Mouse (Mus musculus): ENCODE data around the gene Spsb2. TPM values are rescaled to one million over a fixed set of nuclear protein-coding genes. Genes with fewer than 3 reads are reported as not detected.

Spsb2 gene
- polyA plus RNA-seq, 1 experiment from 2014 or later, result 11.7 TPM

DNA sequence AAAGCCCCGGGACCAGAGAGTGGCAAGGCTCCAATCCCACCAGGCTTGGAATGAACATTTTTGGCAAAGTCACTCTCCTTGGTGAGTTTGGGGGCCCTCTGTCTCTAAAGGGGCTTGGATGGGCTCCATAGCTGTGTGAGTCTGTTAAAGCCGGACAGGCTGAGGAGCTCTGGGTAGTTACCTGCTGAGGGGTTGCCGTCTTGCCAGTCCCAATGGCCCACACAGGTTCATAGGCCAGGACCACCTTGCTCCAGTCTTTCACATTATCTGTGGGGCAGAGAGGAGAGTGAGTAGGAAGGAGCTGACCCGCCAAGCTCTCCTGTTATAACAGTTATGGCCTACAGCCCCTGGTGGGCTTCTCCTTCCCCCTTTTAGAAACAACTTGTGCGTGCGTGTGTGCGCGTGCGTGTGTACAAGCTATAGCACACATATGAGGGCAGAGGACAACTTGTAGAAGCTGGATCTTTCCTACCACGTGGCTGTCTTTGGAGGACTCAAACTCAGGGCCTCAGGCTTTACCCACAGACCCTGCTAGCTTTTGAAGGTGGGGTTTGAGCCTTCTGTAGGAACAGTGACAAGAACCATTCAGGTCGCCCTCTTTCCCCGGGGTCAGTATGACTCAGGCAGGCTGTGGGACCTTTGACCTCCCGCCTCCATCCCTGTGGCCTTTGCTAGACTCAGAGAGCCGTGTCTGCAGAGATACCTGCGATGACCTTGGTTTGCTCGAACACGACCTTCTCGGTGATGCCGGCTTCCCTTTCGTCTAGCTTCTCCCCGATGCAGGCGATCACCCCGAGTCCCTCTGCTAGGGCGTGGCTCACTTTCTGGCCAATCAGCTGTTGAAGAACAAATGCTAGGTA lies 3.5 kb downstream of the Spsb2 start:
- peaks cover 21% of the 10 kb centered on the region for H3K36me3 ChIP-seq
- H3K4me3 ChIP-seq (replicated peaks), result peak overlapping the region; percentile 68
- H3K9me3 ChIP-seq, result no peaks in the 10 kb centered on the region
- peaks cover 44% of the 10 kb centered on the region for H3K4me1 ChIP-seq
- H3K27me3 ChIP-seq (replicated peaks), result no peaks in the 10 kb centered on the region
- H3K9ac ChIP-seq, result peak overlapping the region; percentile 80; the same call in 1 of the 2 replicates
- peak overlapping the region; percentile 14; the same call in 1 of the 2 replicates for H3K27ac ChIP-seq
- 76% methylated on average over 24 of the region's 24 CpGs for WGBS
- ATAC-seq (ENCODE audit: insufficient read depth, low FRiP score, low read depth), result no peak
- peak overlapping the region; percentile 79 for H3K4me2 ChIP-seq

DNA sequence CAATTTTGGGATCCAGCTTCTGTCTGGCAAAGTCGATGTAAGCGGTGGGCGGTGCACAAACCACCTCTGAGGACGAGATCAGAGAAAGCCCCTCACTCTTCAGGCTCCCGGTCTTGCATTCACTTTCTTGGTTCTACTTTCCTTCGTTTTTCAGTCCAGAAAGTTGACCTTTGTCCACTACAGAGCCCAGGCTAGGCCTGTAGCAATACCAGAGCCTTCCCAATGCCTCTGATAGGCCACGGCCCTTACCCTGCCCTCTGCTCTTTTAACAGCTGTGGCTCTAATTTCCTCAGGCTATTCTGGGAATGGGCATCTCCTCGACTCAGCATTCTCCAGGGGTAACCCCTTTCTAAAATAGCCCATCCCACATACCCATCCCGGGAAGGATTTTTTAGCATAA lies 4.4 kb downstream of the Spsb2 start:
- peaks cover 30% of the 10 kb centered on the region for H3K36me3 ChIP-seq
- peak overlapping the region; percentile 68 for H3K4me3 ChIP-seq (replicated peaks)
- peak overlapping the region; percentile 79 for H3K4me2 ChIP-seq
- H3K9ac ChIP-seq, result peak overlapping the region; percentile 80
- peak overlapping the region; percentile 92 for H3K27ac ChIP-seq
- no peaks in the 10 kb centered on the region for H3K27me3 ChIP-seq (replicated peaks)
- peaks cover 43% of the 10 kb centered on the region for H3K4me1 ChIP-seq
- H3K9me3 ChIP-seq, result no peaks in the 10 kb centered on the region
- ATAC-seq (ENCODE audit: insufficient read depth, low FRiP score, low read depth), result no peak
- 19% methylated on average over 9 of the region's 9 CpGs for WGBS

GRCm38 (mm10) chr6:124813496-124813895 lies 5.0 kb downstream of the Spsb2 start:
- Histone ChIP-seq H3K9ac (peak overlapping the region; percentile 80), H3K4me1 (peaks cover 39% of the 10 kb centered on the region), H3K4me3 (replicated peaks) (peak overlapping the region; percentile 68), H3K27me3 (replicated peaks) (no peaks in the 10 kb centered on the region), H3K4me2 (peak overlapping the region; percentile 79), H3K27ac (peak overlapping the region; percentile 92), H3K9me3 (no peaks in the 10 kb centered on the region), H3K36me3 (peaks cover 37% of the 10 kb centered on the region)
- peak; percentile 59 for ATAC-seq (ENCODE audit: insufficient read depth, low FRiP score, low read depth)
- WGBS, result 0% methylated on average over 18 of the region's 18 CpGs

- H3K4me3 ChIP-seq (replicated peaks), result peak within 1 kb of the TSS; percentile 68
Observed at GRCm38 (mm10) chr6:124813933-124814332, 5.5 kb downstream of the Spsb2 start, which contains the start of gene Tpi1. Gene Tpi1 (minus strand): TSS chr6:124814296.

GRCm38 (mm10) chr6:124814448-124814847 lies 6.0 kb downstream of the Spsb2 start:
- H3K4me1 ChIP-seq, result peaks cover 36% of the 10 kb centered on the region
- no peaks in the 10 kb centered on the region for H3K27me3 ChIP-seq (replicated peaks)
- peak overlapping the region; percentile 79 for H3K4me2 ChIP-seq
- peak overlapping the region; percentile 68 for H3K4me3 ChIP-seq (replicated peaks)
- peak overlapping the region; percentile 92; the same call in 1 of the 2 replicates for H3K27ac ChIP-seq
- peak; percentile 15; the same call in 1 of the 2 replicates for ATAC-seq (ENCODE audit: insufficient read depth, low FRiP score, low read depth)
- peaks cover 43% of the 10 kb centered on the region for H3K36me3 ChIP-seq
- H3K9ac ChIP-seq, result peak overlapping the region; percentile 34; the same call in 1 of the 2 replicates
- WGBS, result 37% methylated on average over 8 of the region's 8 CpGs
- H3K9me3 ChIP-seq, result no peaks in the 10 kb centered on the region

More at GRCm38 (mm10) chr6:124813933-124814332, 5.5 kb downstream of the Spsb2 start, which contains the start of gene Tpi1:
- peak; percentile 89 for ATAC-seq (ENCODE audit: insufficient read depth, low FRiP score, low read depth)
- Histone ChIP-seq H3K4me2 (peak within 1 kb of the TSS; percentile 79), H3K36me3 (peaks cover 39% of the 10 kb centered on the region), H3K9me3 (no peaks in the 10 kb centered on the region), H3K9ac (peak within 1 kb of the TSS; percentile 80), H3K27me3 (replicated peaks) (no peaks in the 10 kb centered on the region), H3K27ac (peak within 1 kb of the TSS; percentile 92), H3K4me1 (peaks cover 39% of the 10 kb centered on the region)
- under 1% methylated on average over 22 of the region's 22 CpGs for WGBS

GRCm38 (mm10) chr6:124814858-124815774 lies 6.7 kb downstream of the Spsb2 start:
- Histone ChIP-seq H3K27ac (no peak overlapping the region), H3K4me1 (peaks cover 30% of the 10 kb centered on the region), H3K9me3 (no peaks in the 10 kb centered on the region), H3K4me3 (replicated peaks) (no peak overlapping the region), H3K4me2 (0 out of 2 replicates have a peak overlapping the region, but pooled peaks have one; percentile 79), H3K9ac (no peak overlapping the region), H3K27me3 (replicated peaks) (no peaks in the 10 kb centered on the region), H3K36me3 (peaks cover 49% of the 10 kb centered on the region)
- 67% methylated on average over 9 of the region's 9 CpGs for WGBS
- ATAC-seq (ENCODE audit: insufficient read depth, low FRiP score, low read depth), result no peak

- H3K4me1 ChIP-seq, result peaks cover 21% of the 10 kb centered on the region
- H3K27me3 ChIP-seq (replicated peaks), result no peaks in the 10 kb centered on the region
- H3K36me3 ChIP-seq, result peaks cover 53% of the 10 kb centered on the region
- no peaks in the 10 kb centered on the region for H3K9me3 ChIP-seq
- no peak overlapping the region for H3K4me2 ChIP-seq
- H3K27ac ChIP-seq, result no peak overlapping the region
- ATAC-seq (ENCODE audit: insufficient read depth, low FRiP score, low read depth), result no peak
- WGBS, result 73% methylated on average over 4 of the region's 4 CpGs
- H3K4me3 ChIP-seq (replicated peaks), result no peak overlapping the region
- H3K9ac ChIP-seq, result no peak overlapping the region
Observed at GRCm38 (mm10) chr6:124816611-124817010, 8.2 kb downstream of the Spsb2 start.

DNA sequence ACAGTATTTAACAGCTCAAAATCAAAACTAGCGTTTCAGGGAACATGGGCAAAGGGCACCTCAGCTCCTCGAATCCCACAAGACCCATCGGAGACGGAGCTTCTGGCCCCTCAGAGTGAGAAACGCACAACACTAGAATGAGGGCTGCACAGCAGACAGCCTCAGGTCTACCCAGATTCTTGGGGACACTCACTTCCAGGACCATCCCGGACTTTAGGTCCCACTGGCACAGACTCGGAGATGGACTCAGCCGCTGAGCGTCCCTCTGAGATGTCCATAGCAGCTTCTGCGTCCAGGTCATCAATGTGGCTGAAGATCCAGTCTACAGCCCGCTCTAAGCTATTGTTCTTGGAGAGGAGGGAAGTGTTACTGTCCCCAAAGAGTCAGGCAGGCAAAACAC lies 8.7 kb downstream of the Spsb2 start:
- Histone ChIP-seq H3K27ac (no peak overlapping the region), H3K27me3 (replicated peaks) (no peaks in the 10 kb centered on the region), H3K4me1 (peaks cover 16% of the 10 kb centered on the region), H3K4me3 (replicated peaks) (no peak overlapping the region), H3K36me3 (peaks cover 53% of the 10 kb centered on the region), H3K9me3 (no peaks in the 10 kb centered on the region), H3K4me2 (no peak overlapping the region), H3K9ac (no peak overlapping the region)
- WGBS, result 94% methylated on average over 11 of the region's 11 CpGs
- no peak for ATAC-seq (ENCODE audit: insufficient read depth, low FRiP score, low read depth)

DNA sequence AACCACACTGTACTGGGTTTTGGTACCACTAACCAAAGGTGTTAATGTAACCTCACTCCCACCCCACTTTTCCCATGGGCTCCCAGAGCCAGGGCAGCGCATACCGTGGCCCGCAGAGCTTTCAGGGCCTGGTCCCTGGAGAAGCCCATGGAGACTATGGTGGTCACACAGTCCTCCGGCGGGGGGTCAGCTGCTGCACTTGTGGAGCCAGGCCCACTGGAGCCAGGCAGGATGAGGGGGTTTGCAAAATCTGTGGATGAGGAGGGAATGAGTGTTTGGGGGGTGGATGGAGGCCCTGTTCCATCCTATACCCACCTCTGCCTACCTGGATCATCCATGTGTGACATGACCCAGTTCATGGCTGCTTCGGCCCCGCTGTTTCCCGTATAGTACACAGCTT lies 9.1 kb downstream of the Spsb2 start:
- Histone ChIP-seq H3K36me3 (peaks cover 53% of the 10 kb centered on the region), H3K27me3 (replicated peaks) (no peaks in the 10 kb centered on the region), H3K9ac (no peak overlapping the region), H3K4me2 (no peak overlapping the region), H3K4me3 (replicated peaks) (no peak overlapping the region), H3K27ac (no peak overlapping the region), H3K4me1 (peaks cover 12% of the 10 kb centered on the region), H3K9me3 (no peaks in the 10 kb centered on the region)
- ATAC-seq (ENCODE audit: insufficient read depth, low FRiP score, low read depth), result no peak
- 97% methylated on average over 8 of the region's 8 CpGs for WGBS

DNA sequence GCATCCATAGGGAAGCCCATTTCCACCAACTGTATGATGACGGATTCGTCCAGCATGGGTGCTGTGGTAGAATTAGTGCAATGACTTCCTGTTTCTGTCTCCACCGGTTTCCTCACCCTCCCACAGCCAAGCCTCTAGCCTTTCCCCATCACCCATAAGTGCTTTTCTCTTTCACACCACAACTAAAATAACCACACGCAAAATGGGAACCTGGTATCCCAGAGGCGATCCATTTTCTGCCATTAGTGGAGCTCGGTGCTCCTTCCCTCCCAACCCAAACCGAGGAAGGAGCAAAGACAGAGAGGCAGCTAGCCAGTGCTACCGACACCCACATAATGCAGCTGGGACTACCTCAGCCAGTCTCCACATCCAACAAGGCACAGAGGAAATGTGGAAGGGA lies 9.5 kb downstream of the Spsb2 start:
- WGBS, result 85% methylated on average over 8 of the region's 8 CpGs
- no peaks in the 10 kb centered on the region for H3K9me3 ChIP-seq
- no peak for ATAC-seq (ENCODE audit: insufficient read depth, low FRiP score, low read depth)
- H3K36me3 ChIP-seq, result peaks cover 53% of the 10 kb centered on the region
- no peak overlapping the region for H3K9ac ChIP-seq
- H3K4me1 ChIP-seq, result peaks cover 9% of the 10 kb centered on the region
- no peaks in the 10 kb centered on the region for H3K27me3 ChIP-seq (replicated peaks)
- no peak overlapping the region for H3K4me2 ChIP-seq
- H3K4me3 ChIP-seq (replicated peaks), result no peak overlapping the region
- H3K27ac ChIP-seq, result no peak overlapping the region

DNA sequence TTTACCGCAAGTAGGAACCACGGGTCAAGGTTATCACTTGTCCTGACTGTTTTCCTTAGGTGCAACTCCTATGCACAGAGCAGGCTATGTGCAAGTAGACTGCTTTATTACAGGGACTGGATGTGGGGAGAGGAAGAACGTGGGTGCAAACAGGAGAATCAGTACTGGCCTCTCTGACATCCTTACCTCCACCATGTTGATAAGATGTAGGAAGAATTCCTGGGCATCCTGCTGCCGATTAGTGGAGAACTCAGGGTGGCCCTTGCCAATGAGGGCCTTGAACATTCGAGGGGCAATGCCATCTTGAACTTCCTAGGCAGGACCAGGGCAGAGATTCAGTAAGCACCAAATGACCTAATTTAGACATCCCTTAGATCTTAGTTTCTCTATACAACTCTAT lies 12.4 kb downstream of the Spsb2 start:
- 90% methylated on average over 5 of the region's 5 CpGs for WGBS
- H3K9ac ChIP-seq, result no peak overlapping the region
- H3K4me3 ChIP-seq (replicated peaks), result no peak overlapping the region
- H3K4me2 ChIP-seq, result no peak overlapping the region
- no peaks in the 10 kb centered on the region for H3K9me3 ChIP-seq
- no peak for ATAC-seq (ENCODE audit: insufficient read depth, low FRiP score, low read depth)
- H3K27me3 ChIP-seq (replicated peaks), result no peaks in the 10 kb centered on the region
- H3K36me3 ChIP-seq, result peaks cover 72% of the 10 kb centered on the region
- H3K27ac ChIP-seq, result no peak overlapping the region
- no peaks in the 10 kb centered on the region for H3K4me1 ChIP-seq
